Mouse (Mus musculus) stomach, postnatal 0 days (tissue): ENCODE data around the gene Cnih4. TPM values are rescaled to one million over a fixed set of nuclear protein-coding genes. Genes with fewer than 3 reads are reported as not detected.

ENCODE experiments used
- ATAC-seq: fragments of 200-750 bp; cut with Nextera tagmentation; 2 replicates; pipeline ENCODE4 v1.8.0; 2017; ENCODE audit not compliant: low FRiP score, low TSS enrichment
- DNase-seq: peaks from one replicate; pipeline ENCODE4 v3.0.0-alpha.2; 2016; ENCODE audit warnings: low spot score
- H3K27ac ChIP-seq: fragments of 300-500 bp; sonication (generic); replicated peaks from 2 replicates; pipeline ENCODE4 v1.5.1; 2014; ENCODE audit warnings: mild to moderate bottlenecking, control low read depth
- H3K27me3 ChIP-seq: fragments of 300-500 bp; sonication (generic); 2 replicates; pipeline ENCODE4 v1.6.1; 2014; ENCODE audit warnings: low read length; ENCODE audit not compliant: control insufficient read depth, insufficient read depth
- H3K36me3 ChIP-seq: fragments of 300-500 bp; sonication (generic); 2 replicates; pipeline ENCODE4 v1.6.1; 2014; ENCODE audit warnings: low read length, mixed read lengths; ENCODE audit not compliant: control insufficient read depth, insufficient read depth
- H3K4me1 ChIP-seq: fragments of 300-500 bp; sonication (generic); replicated peaks from 2 replicates; pipeline ENCODE4 v1.6.1; 2014; ENCODE audit warnings: antibody characterized with exemption; ENCODE audit not compliant: control insufficient read depth, insufficient read depth
- H3K4me2 ChIP-seq: fragments of 300-500 bp; sonication (generic); replicated peaks from 2 replicates; pipeline ENCODE4 v1.6.1; 2014; ENCODE audit warnings: low read depth, mild to moderate bottlenecking, control low read depth, moderate library complexity
- H3K4me3 ChIP-seq: fragments of 300-500 bp; sonication (generic); 2 replicates; pipeline ENCODE4 v1.5.1; 2014; ENCODE audit warnings: low read depth, low read length, control low read depth
- H3K9ac ChIP-seq: fragments of 300-500 bp; sonication (generic); 2 replicates; pipeline ENCODE4 v1.6.1; 2014; ENCODE audit warnings: mild to moderate bottlenecking, low read length, control low read depth, mixed read lengths
- H3K9me3 ChIP-seq: fragments of 300-500 bp; sonication (generic); 2 replicates; pipeline ENCODE4 v1.6.1; 2016; ENCODE audit warnings: low read length; ENCODE audit not compliant: control insufficient read depth
- CTCF ChIP-seq: IDR thresholded peaks from 2 replicates; pipeline ENCODE4 v1.5.1; 2016; ENCODE audit warnings: antibody characterized with exemption, low read depth, mild to moderate bottlenecking, moderate library complexity
- EP300 ChIP-seq: optimal IDR thresholded peaks from 2 replicates; pipeline ENCODE3; 2016; ENCODE audit warnings: antibody characterized with exemption
- WGBS: fragments of 180-500 bp; shearing (Covaris S2); extraction: QIAGEN DNeasy Blood & Tissue Kit; methylation state at CpG from one replicate; pipeline ENCODE4 v1.1.7; 2014; 5-methylcytosine and 5-hydroxymethylcytosine counted together
- polyA plus RNA-seq: library from polyadenylated mRNA; unstranded; fragments of >200 nt; fragmentation: Nextera tagmentation; extraction: Ambion mirVana; gene quantifications from 2 replicates; pipeline ENCODE4 v1.2.1, GENCODE M21; 2015

Gene Cnih4
- polyA plus RNA-seq, 1 experiment from 2014 or later, result 118 TPM

DNA sequence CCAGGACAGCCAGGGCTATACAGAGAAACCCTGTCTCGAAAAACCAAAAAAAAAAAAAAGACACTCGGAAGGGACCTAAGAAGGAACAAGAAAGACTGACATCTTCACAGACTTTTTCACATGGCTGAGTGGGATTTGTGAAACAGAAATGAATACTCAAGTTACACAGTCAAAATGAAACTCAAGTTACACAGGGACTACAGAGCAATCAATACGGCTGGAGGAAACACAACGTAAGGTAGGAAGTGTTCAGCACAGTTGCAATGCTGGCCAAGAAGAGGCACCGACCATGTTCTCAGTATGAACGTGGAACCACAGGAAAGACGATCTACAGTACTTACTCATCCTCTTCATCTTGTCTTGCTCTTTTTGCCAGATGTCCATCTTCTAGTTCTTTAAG, 5.8 kb upstream of the Cnih4 start:
- H3K27ac ChIP-seq, result no peak overlapping the region
- no peaks in the 10 kb centered on the region for H3K9me3 ChIP-seq
- H3K27me3 ChIP-seq, result no peaks in the 10 kb centered on the region
- no peak overlapping the region for H3K4me3 ChIP-seq
- H3K36me3 ChIP-seq, result peaks cover 13% of the 10 kb centered on the region
- TF ChIP-seq CTCF (no peak), EP300 (no peak)
- WGBS, result 92% methylated on average over 7 of the region's 7 CpGs
- H3K4me2 ChIP-seq, result no peak overlapping the region
- H3K9ac ChIP-seq, result no peak overlapping the region
- DNase-seq (no peak), ATAC-seq (no peak)
- H3K4me1 ChIP-seq, result no peaks in the 10 kb centered on the region

DNA sequence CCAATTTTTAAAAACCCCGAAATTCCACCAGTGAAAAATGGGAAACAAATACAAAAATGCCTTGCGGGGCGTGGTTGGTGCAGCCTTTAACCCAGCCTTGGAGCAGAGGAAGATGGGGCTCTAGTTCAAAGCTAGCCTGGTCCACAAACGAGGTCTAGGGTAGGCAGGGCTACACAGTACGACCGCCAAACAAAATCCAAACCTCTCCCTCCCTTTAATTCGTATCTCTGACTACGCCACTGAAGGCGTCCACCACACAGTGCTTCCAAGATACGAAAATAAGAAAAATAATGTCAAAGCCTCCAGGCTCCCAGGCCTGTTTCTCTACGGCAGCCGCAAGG, 914 bp upstream of the Cnih4 start:
- TF ChIP-seq CTCF (no peak), EP300 (no peak)
- Histone ChIP-seq H3K4me3 (peak overlapping the region; percentile 81), H3K9ac (peak overlapping the region; percentile 74), H3K4me2 (peak overlapping the region; percentile 73), H3K4me1 (0 out of 2 replicates have a peak, but pooled peaks cover 5% of the 10 kb centered on the region), H3K36me3 (0 out of 2 replicates have a peak, but pooled peaks cover 5% of the 10 kb centered on the region), H3K27me3 (no peaks in the 10 kb centered on the region), H3K27ac (peak overlapping the region; percentile 86), H3K9me3 (no peaks in the 10 kb centered on the region)
- no peak for DNase-seq
- under 1% methylated on average over 12 of the region's 12 CpGs for WGBS
- peak; percentile 30 for ATAC-seq

GRCm38 (mm10) chr1:181144966-181145365, 473 bp downstream of the Cnih4 start:
- peak overlapping the region; percentile 81 for H3K4me3 ChIP-seq
- H3K4me1 ChIP-seq, result 0 out of 2 replicates have a peak, but pooled peaks cover 5% of the 10 kb centered on the region
- H3K27ac ChIP-seq, result peak overlapping the region; percentile 86
- peak overlapping the region; percentile 73 for H3K4me2 ChIP-seq
- H3K9ac ChIP-seq, result peak overlapping the region; percentile 74
- H3K27me3 ChIP-seq, result no peaks in the 10 kb centered on the region
- H3K36me3 ChIP-seq, result 0 out of 2 replicates have a peak, but pooled peaks cover 2% of the 10 kb centered on the region
- no peak for TF ChIP-seq CTCF
- no peak for TF ChIP-seq EP300
- no peaks in the 10 kb centered on the region for H3K9me3 ChIP-seq
- ATAC-seq, result no peak
- DNase-seq, result peak; percentile 15
- WGBS, result 7% methylated on average over 12 of the region's 12 CpGs

- H3K9ac ChIP-seq, result no peak overlapping the region
- H3K27ac ChIP-seq, result no peak overlapping the region
- ATAC-seq, result no peak
- H3K9me3 ChIP-seq, result no peaks in the 10 kb centered on the region
- no peaks in the 10 kb centered on the region for H3K27me3 ChIP-seq
- 85% methylated on average over 2 of the region's 2 CpGs for WGBS
- no peak for TF ChIP-seq EP300
- TF ChIP-seq CTCF, result no peak
- H3K36me3 ChIP-seq, result no peaks in the 10 kb centered on the region
- H3K4me1 ChIP-seq, result 0 out of 2 replicates have a peak, but pooled peaks cover 5% of the 10 kb centered on the region
- DNase-seq, result no peak
- no peak overlapping the region for H3K4me3 ChIP-seq
- no peak overlapping the region for H3K4me2 ChIP-seq
Observed at GRCm38 (mm10) chr1:181146187-181146586, 1.7 kb downstream of the Cnih4 start.

DNA sequence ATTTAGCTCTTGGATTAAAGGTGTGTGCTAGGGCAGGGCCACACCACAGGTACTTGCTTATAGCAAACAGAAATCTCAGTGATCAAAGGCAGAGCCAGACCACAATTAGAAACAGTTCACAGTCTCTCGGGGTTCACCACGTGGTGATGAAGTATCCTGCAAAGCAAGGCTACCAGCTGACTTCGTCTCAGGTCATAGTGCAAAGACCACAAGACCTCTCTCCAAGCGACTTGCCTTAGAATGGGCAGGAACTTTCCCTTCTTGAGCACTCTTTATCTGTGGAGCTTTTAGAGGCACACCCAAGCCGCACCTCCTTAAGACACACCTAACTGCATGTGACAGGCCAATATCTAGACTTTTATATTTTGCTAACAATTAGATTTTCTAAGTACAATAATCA, 4.0 kb downstream of the Cnih4 start:
- Histone ChIP-seq H3K4me1 (0 out of 2 replicates have a peak, but pooled peaks cover 5% of the 10 kb centered on the region), H3K9me3 (no peaks in the 10 kb centered on the region), H3K4me3 (no peak overlapping the region), H3K9ac (no peak overlapping the region), H3K36me3 (no peaks in the 10 kb centered on the region), H3K4me2 (no peak overlapping the region), H3K27me3 (no peaks in the 10 kb centered on the region), H3K27ac (peak overlapping the region; percentile 37)
- peak; percentile 21; the same call in 1 of the 2 replicates for ATAC-seq
- peak; percentile 50 for DNase-seq
- TF ChIP-seq CTCF (no peak), EP300 (no peak)
- 48% methylated on average over 5 of the region's 5 CpGs for WGBS

GRCm38 (mm10) chr1:181149373-181150017, 5.0 kb downstream of the Cnih4 start:
- no peak overlapping the region for H3K27ac ChIP-seq
- H3K9me3 ChIP-seq, result no peaks in the 10 kb centered on the region
- DNase-seq (no peak), ATAC-seq (no peak)
- TF ChIP-seq CTCF (peak; percentile 50), EP300 (no peak)
- H3K4me3 ChIP-seq, result no peak overlapping the region
- no peak overlapping the region for H3K9ac ChIP-seq
- H3K4me2 ChIP-seq, result no peak overlapping the region
- no peaks in the 10 kb centered on the region for H3K36me3 ChIP-seq
- 0 out of 2 replicates have a peak, but pooled peaks cover 5% of the 10 kb centered on the region for H3K4me1 ChIP-seq
- no peaks in the 10 kb centered on the region for H3K27me3 ChIP-seq
- 73% methylated on average over 3 of the region's 3 CpGs for WGBS
